Mouse (Mus musculus) lung, embryonic 14.5 days (tissue): ENCODE data around the gene Ccdc33. TPM values are rescaled to one million over a fixed set of nuclear protein-coding genes. Genes with fewer than 3 reads are reported as not detected.

Experiments used
- ATAC-seq: fragments of 200-750 bp; cut with Nextera tagmentation; 2 replicates; pipeline ENCODE4 v1.8.0; 2017; ENCODE audit warnings: mild to moderate bottlenecking, moderate TSS enrichment, moderate library complexity; ENCODE audit not compliant: insufficient read depth
- DNase-seq: peaks from one replicate; pipeline ENCODE4 v3.0.0-alpha.2; 2015
- H3K27ac ChIP-seq: fragments of 300-500 bp; sonication (generic); 2 replicates; pipeline ENCODE4 v1.5.1; 2014; ENCODE audit warnings: low read depth, mild to moderate bottlenecking, moderate library complexity
- H3K27me3 ChIP-seq: fragments of 300-500 bp; sonication (generic); 2 replicates; pipeline ENCODE4 v1.6.1; 2014; ENCODE audit warnings: low read length, control low read depth; ENCODE audit not compliant: insufficient read depth
- H3K36me3 ChIP-seq: fragments of 300-500 bp; sonication (generic); 2 replicates; pipeline ENCODE4 v1.6.1; 2014; ENCODE audit warnings: control low read depth; ENCODE audit not compliant: insufficient read depth
- H3K4me1 ChIP-seq: fragments of 300-500 bp; sonication (generic); 2 replicates; pipeline ENCODE4 v1.6.1; 2014; ENCODE audit warnings: antibody characterized with exemption, control low read depth; ENCODE audit not compliant: insufficient read depth
- H3K4me2 ChIP-seq: fragments of 300-500 bp; sonication (generic); 2 replicates; pipeline ENCODE4 v1.6.1; 2014; ENCODE audit warnings: mild to moderate bottlenecking
- H3K4me3 ChIP-seq: fragments of 300-500 bp; sonication (generic); 2 replicates; pipeline ENCODE4 v1.5.1; 2014; ENCODE audit warnings: low read depth, low read length
- H3K9ac ChIP-seq: fragments of 300-500 bp; sonication (generic); 2 replicates; pipeline ENCODE4 v1.6.1; 2014
- H3K9me3 ChIP-seq: fragments of 300-500 bp; sonication (generic); 2 replicates; pipeline ENCODE4 v1.6.1; 2016; ENCODE audit warnings: low read depth, low read length, control low read depth
- CTCF ChIP-seq: IDR thresholded peaks from 2 replicates; pipeline ENCODE4 v1.5.1; 2016; ENCODE audit warnings: antibody characterized with exemption, low read depth
- WGBS: fragments of 180-500 bp; shearing (Covaris S2); extraction: QIAGEN DNeasy Blood & Tissue Kit; methylation state at CpG from one replicate; pipeline ENCODE4 v1.1.7; 2014; 5-methylcytosine and 5-hydroxymethylcytosine counted together
- polyA plus RNA-seq: library from polyadenylated mRNA; unstranded; fragments of >200 nt; fragmentation: Nextera tagmentation; extraction: Ambion mirVana; gene quantifications from 2 replicates; pipeline ENCODE4 v1.2.1, GENCODE M21; 2014

The Ccdc33 gene
- polyA plus RNA-seq, 1 experiment from 2014 or later, result not detected

- 9% methylated on average over 23 of the region's 23 CpGs for WGBS
Measured at GRCm38 (mm10) chr9:58060677-58061667, 57.7 kb downstream of the Ccdc33 start.

GRCm38 (mm10) chr9:58059920-58060319 is 58.7 kb downstream of the Ccdc33 start:
- no peak for TF ChIP-seq CTCF
- Histone ChIP-seq H3K4me3 (no peak overlapping the region), H3K4me2 (no peak overlapping the region), H3K9me3 (no peaks in the 10 kb centered on the region), H3K9ac (no peak overlapping the region), H3K27ac (no peak overlapping the region), H3K27me3 (peaks cover 4% of the 10 kb centered on the region; the same call in 1 of the 2 replicates), H3K36me3 (no peaks in the 10 kb centered on the region), H3K4me1 (no peaks in the 10 kb centered on the region)
- DNase-seq, result no peak
- no peak for ATAC-seq
- WGBS, result 52% methylated on average over 1 of the region's 1 CpGs

More at GRCm38 (mm10) chr9:58060677-58061667, 57.7 kb downstream of the Ccdc33 start:
- no peak overlapping the region for H3K27ac ChIP-seq
- ATAC-seq (no peak), DNase-seq (peak; percentile 88)
- H3K4me1 ChIP-seq, result no peaks in the 10 kb centered on the region
- TF ChIP-seq CTCF, result no peak
- H3K27me3 ChIP-seq, result peaks cover 4% of the 10 kb centered on the region; the same call in 1 of the 2 replicates
- no peak overlapping the region for H3K4me2 ChIP-seq
- H3K4me3 ChIP-seq, result no peak overlapping the region
- no peaks in the 10 kb centered on the region for H3K9me3 ChIP-seq
- no peaks in the 10 kb centered on the region for H3K36me3 ChIP-seq
- no peak overlapping the region for H3K9ac ChIP-seq

- Histone ChIP-seq H3K4me2 (no peak overlapping the region), H3K27ac (no peak overlapping the region), H3K9ac (no peak overlapping the region), H3K27me3 (no peaks in the 10 kb centered on the region; the same call in 1 of the 2 replicates), H3K4me3 (no peak overlapping the region), H3K4me1 (no peaks in the 10 kb centered on the region), H3K9me3 (no peaks in the 10 kb centered on the region), H3K36me3 (no peaks in the 10 kb centered on the region)
- no peak for TF ChIP-seq CTCF
- no peak for DNase-seq
- WGBS, result 72% methylated on average over 5 of the region's 5 CpGs
- ATAC-seq, result no peak
Measured at GRCm38 (mm10) chr9:58055666-58056065, 63.0 kb downstream of the Ccdc33 start.

GRCm38 (mm10) chr9:58054032-58054431 is 64.6 kb downstream of the Ccdc33 start:
- H3K27ac ChIP-seq, result no peak overlapping the region
- H3K27me3 ChIP-seq, result no peaks in the 10 kb centered on the region; the same call in 1 of the 2 replicates
- H3K4me2 ChIP-seq, result no peak overlapping the region
- 93% methylated on average over 1 of the region's 1 CpGs for WGBS
- no peak overlapping the region for H3K4me3 ChIP-seq
- no peak for DNase-seq
- no peak overlapping the region for H3K9ac ChIP-seq
- H3K4me1 ChIP-seq, result no peaks in the 10 kb centered on the region
- no peaks in the 10 kb centered on the region for H3K9me3 ChIP-seq
- no peak for TF ChIP-seq CTCF
- H3K36me3 ChIP-seq, result no peaks in the 10 kb centered on the region
- no peak for ATAC-seq

- H3K27me3 ChIP-seq, result no peaks in the 10 kb centered on the region; the same call in 1 of the 2 replicates
- WGBS, result 51% methylated on average over 3 of the region's 3 CpGs
- TF ChIP-seq CTCF, result no peak
Measured at GRCm38 (mm10) chr9:58053544-58053943, 65.1 kb downstream of the Ccdc33 start.

GRCm38 (mm10) chr9:58053102-58053501 is 65.5 kb downstream of the Ccdc33 start:
- H3K27ac ChIP-seq, result no peak overlapping the region
- TF ChIP-seq CTCF, result peak; percentile 89
- H3K36me3 ChIP-seq, result no peaks in the 10 kb centered on the region
- ATAC-seq, result no peak
- no peaks in the 10 kb centered on the region for H3K9me3 ChIP-seq
- no peak overlapping the region for H3K4me3 ChIP-seq
- H3K4me2 ChIP-seq, result no peak overlapping the region
- WGBS, result 14% methylated on average over 3 of the region's 3 CpGs
- no peak overlapping the region for H3K9ac ChIP-seq
- H3K4me1 ChIP-seq, result no peaks in the 10 kb centered on the region
- peak; percentile 83 for DNase-seq
- no peaks in the 10 kb centered on the region; the same call in 1 of the 2 replicates for H3K27me3 ChIP-seq

More at GRCm38 (mm10) chr9:58053544-58053943, 65.1 kb downstream of the Ccdc33 start:
- no peaks in the 10 kb centered on the region for H3K9me3 ChIP-seq
- no peak overlapping the region for H3K9ac ChIP-seq
- no peak overlapping the region for H3K4me3 ChIP-seq
- no peaks in the 10 kb centered on the region for H3K36me3 ChIP-seq
- no peaks in the 10 kb centered on the region for H3K4me1 ChIP-seq
- no peak for DNase-seq
- no peak for ATAC-seq
- H3K4me2 ChIP-seq, result no peak overlapping the region
- H3K27ac ChIP-seq, result no peak overlapping the region

- no peaks in the 10 kb centered on the region for H3K9me3 ChIP-seq
- H3K4me2 ChIP-seq, result no peak overlapping the region
- no peak overlapping the region for H3K4me3 ChIP-seq
- no peak overlapping the region for H3K9ac ChIP-seq
- no peaks in the 10 kb centered on the region for H3K4me1 ChIP-seq
- no peaks in the 10 kb centered on the region for H3K36me3 ChIP-seq
- peak; percentile 55 for DNase-seq
- no peak overlapping the region for H3K27ac ChIP-seq
- peak; percentile 56 for TF ChIP-seq CTCF
- 22% methylated on average over 5 of the region's 5 CpGs for WGBS
- no peaks in the 10 kb centered on the region; the same call in 1 of the 2 replicates for H3K27me3 ChIP-seq
- no peak for ATAC-seq
Measured at GRCm38 (mm10) chr9:58051937-58052336, 66.7 kb downstream of the Ccdc33 start.
